In the genomic region with DNA sequence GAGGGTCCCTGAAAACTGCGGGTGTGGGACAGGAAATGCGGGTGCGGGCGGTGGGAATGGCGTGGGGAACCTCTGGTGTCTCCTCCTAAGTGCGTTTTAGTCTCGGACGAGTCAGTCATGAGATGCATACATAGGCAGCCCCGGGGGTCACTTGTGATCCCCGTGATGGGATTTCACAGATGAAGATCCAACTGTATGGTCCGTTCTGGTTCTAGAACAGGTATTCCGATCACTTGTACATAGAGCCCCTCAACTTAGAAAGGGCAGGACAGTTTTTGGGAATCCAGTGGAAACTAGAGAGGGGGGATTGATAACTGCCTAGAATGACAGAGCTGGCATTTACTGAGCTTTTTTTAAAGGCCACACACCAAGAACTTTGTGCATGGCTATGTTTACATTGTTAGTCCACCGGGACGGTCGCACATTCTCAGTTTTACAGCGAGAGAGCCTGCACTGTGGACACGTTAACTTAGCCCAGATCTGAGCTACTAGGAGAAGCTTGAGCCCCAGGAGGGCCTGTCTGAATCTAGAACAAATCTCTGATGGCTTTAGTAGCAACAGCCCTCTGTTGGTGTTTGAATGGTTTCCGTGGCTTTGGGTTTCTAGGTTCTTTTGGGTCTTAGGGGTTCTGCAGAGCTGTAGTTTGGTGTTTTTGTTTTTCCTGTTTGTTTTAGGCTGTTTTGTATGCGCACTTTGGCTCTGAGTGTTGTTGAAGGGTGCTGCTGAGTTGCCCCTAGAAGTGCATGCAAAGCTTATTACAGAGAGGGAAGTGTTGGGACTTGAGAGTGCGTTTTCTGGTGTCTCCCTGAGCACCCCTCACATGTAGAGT, we compare ENCODE assay signal across 8 mouse cellular contexts. TPM values are rescaled to one million over a fixed set of nuclear protein-coding genes. Genes with fewer than 3 reads are reported as not detected.
DNase-seq lines count a peak whose midpoint lies in the region; ATAC-seq and TF ChIP-seq lines count a peak whose summit lies in the region.

No protein-coding gene starts in this region.

- in situ Hi-C loops in Patski (cut with MboI; ENCODE audit: low pct_unique_long_range_greater_than_20kb) = no loop called here

- H3K27ac ChIP-seq in embryonic facial prominence, embryonic 11.5 days (replicated peaks; ENCODE audit: low read depth, low read length) = peak overlapping the region; percentile 95
- peak overlapping the region; percentile 81 for H3K27ac ChIP-seq in liver, embryonic 16.5 days (ENCODE audit: low read length)

- peak; percentile 18 for DNase-seq in lung, adult 2 months
- no peak for DNase-seq in lung, postnatal 36 days
- DNase-seq in Patski (ENCODE audit: low read depth, low spot score) = no peak
- DNase-seq in embryonic facial prominence, embryonic 11.5 days (ENCODE audit: low spot score) = peak; percentile 38
- DNase-seq in induced T-regulatory cell, adult 2 months (ENCODE audit: low read depth) = peak; percentile 38
- peak; percentile 22 for DNase-seq in splenic B cell, adult 2 months (ENCODE audit: low read depth, low spot score)
- DNase-seq in left cerebral cortex, postnatal 25 days (ENCODE audit: low spot score in 2 of 2) = no peak

- H3K4me2 ChIP-seq in embryonic facial prominence, embryonic 11.5 days (ENCODE audit: low read depth, low read length) = peak overlapping the region; percentile 50
- peak overlapping the region; percentile 95 for H3K4me2 ChIP-seq in liver, embryonic 16.5 days (ENCODE audit: low read depth, low read length)

- POLR2A ChIA-PET in Patski (lab: Charles Lee) = no interaction called here

- peak overlapping the region; percentile 98 for H3K9ac ChIP-seq in embryonic facial prominence, embryonic 11.5 days (replicated peaks; ENCODE audit: low read length)
- H3K9ac ChIP-seq in liver, embryonic 16.5 days (ENCODE audit: low read depth, low read length) = peak overlapping the region; percentile 91

- ATAC-seq in Patski = peak; percentile 14
- no peak for ATAC-seq in embryonic facial prominence, embryonic 11.5 days (replicated peaks; ENCODE audit: insufficient number of reproducible peaks, low FRiP score, low TSS enrichment, low read depth)
- ATAC-seq in liver, embryonic 16.5 days (ENCODE audit: low read depth) = no peak

- CTCF ChIA-PET in Patski (lab: Charles Lee) = interaction anchor here (1.6 kb wide), 1 partner anchor 91 kb away, joined by 3 read pairs; no protein-coding TSS in a partner anchor

- H3K4me3 ChIP-seq in lung, adult 2 months (replicated peaks; ENCODE audit: extremely low read depth, low read depth, low read length) = peak overlapping the region; percentile 69
- peak overlapping the region; percentile 98 for H3K4me3 ChIP-seq in embryonic facial prominence, embryonic 11.5 days (ENCODE audit: low read depth, low read length)
- peak overlapping the region; percentile 90 for H3K4me3 ChIP-seq in liver, embryonic 16.5 days (ENCODE audit: low read depth, low read length)

- no peaks in the 10 kb centered on the region for H3K36me3 ChIP-seq in embryonic facial prominence, embryonic 11.5 days (replicated peaks; ENCODE audit: control insufficient read depth, insufficient read depth, low read depth, low read length)
- no peaks in the 10 kb centered on the region for H3K36me3 ChIP-seq in liver, embryonic 16.5 days (ENCODE audit: control insufficient read depth, insufficient read depth)
- no peaks in the 10 kb centered on the region for H3K36me3 ChIP-seq in splenic B cell, adult 2 months (ENCODE audit: control insufficient read depth, insufficient read depth, low read length, poor library complexity, severe bottlenecking)

- intact Hi-C loops in left cerebral cortex, postnatal 25 days (cut with DNase I) = loop anchor here (5.0 kb wide), 1 partner anchor 66 kb away; no protein-coding TSS in a partner anchor

- WGBS in lung, adult 2 months = 8% methylated on average over 20 of the region's 20 CpGs
- WGBS in embryonic facial prominence, embryonic 11.5 days = 2% methylated on average over 20 of the region's 20 CpGs
- WGBS in liver, embryonic 16.5 days (ENCODE audit: insufficient replicate concordance) = 4% methylated on average over 20 of the region's 20 CpGs

- no peaks in the 10 kb centered on the region for H3K27me3 ChIP-seq in Patski
- H3K27me3 ChIP-seq in embryonic facial prominence, embryonic 11.5 days (ENCODE audit: control insufficient read depth, insufficient read depth, low read length) = no peaks in the 10 kb centered on the region
- H3K27me3 ChIP-seq in liver, embryonic 16.5 days (ENCODE audit: control insufficient read depth, insufficient read depth, low read depth, low read length) = no peaks in the 10 kb centered on the region
- no peaks in the 10 kb centered on the region for H3K27me3 ChIP-seq in splenic B cell, adult 2 months (ENCODE audit: control insufficient read depth, insufficient read depth, low read length, poor library complexity, severe bottlenecking)

- peaks cover 6% of the 10 kb centered on the region for H3K4me1 ChIP-seq in lung, adult 2 months (ENCODE audit: control insufficient read depth, insufficient read depth, low read length)
- no peaks in the 10 kb centered on the region; the same call in 1 of the 2 replicates for H3K4me1 ChIP-seq in embryonic facial prominence, embryonic 11.5 days (ENCODE audit: control insufficient read depth, insufficient read depth, low read length)
- H3K4me1 ChIP-seq in liver, embryonic 16.5 days (ENCODE audit: control insufficient read depth, low read depth, low read length) = peaks cover 24% of the 10 kb centered on the region

- no peak for TF ChIP-seq CTCF in lung, adult 2 months (IDR thresholded peaks at IDR 0.05; ENCODE audit: insufficient read depth, low read length)
- TF ChIP-seq CTCF in Patski (IDR thresholded peaks at IDR 0.05) = no peak

- TF ChIP-seq POLR2A in lung, adult 2 months (IDR thresholded peaks at IDR 0.05; ENCODE audit: borderline replicate concordance, extremely low read depth, low read depth, low read length) = no peak

- no peaks in the 10 kb centered on the region for H3K9me3 ChIP-seq in embryonic facial prominence, embryonic 11.5 days (replicated peaks; ENCODE audit: control insufficient read depth, low read length)
- H3K9me3 ChIP-seq in liver, embryonic 16.5 days (replicated peaks; ENCODE audit: control insufficient read depth, low read length) = no peaks in the 10 kb centered on the region

RNA-seq across cellular contexts. Expression of a gene that starts 0.8 kb away (rescaled TPM):
- 0.51 and 0.83 TPM in 2 replicates for polyA plus RNA-seq in lung, adult 2 months (2012; rRNA removed)
- polyA plus RNA-seq in Patski (2021) = 1.5 TPM
- polyA plus RNA-seq in embryonic facial prominence, embryonic 11.5 days (2014; fragmentation: Nextera tagmentation; extraction: Ambion mirVana) = 6.3 and 6.6 TPM in 2 replicates
- polyA plus RNA-seq in liver, embryonic 16.5 days (2015; fragmentation: Nextera tagmentation; extraction: Ambion mirVana) = 0.63 and 0.64 TPM in 2 replicates
- 10 to 100 TPM; 14.3 to 15.3 TPM for total RNA-seq in left cerebral cortex, postnatal 25 days (2021)

RNA-seq across cellular contexts. Expression of a gene that starts 1.0 kb away (rescaled TPM):
- polyA plus RNA-seq in lung, adult 2 months (2012; rRNA removed) = 4.1 and 6.6 TPM in 2 replicates
- polyA plus RNA-seq in Patski (2021) = 39.9 TPM
- 100.0 and 112 TPM in 2 replicates for polyA plus RNA-seq in embryonic facial prominence, embryonic 11.5 days (2014; fragmentation: Nextera tagmentation; extraction: Ambion mirVana)
- 17.4 and 18.9 TPM in 2 replicates for polyA plus RNA-seq in liver, embryonic 16.5 days (2015; fragmentation: Nextera tagmentation; extraction: Ambion mirVana)
- 100 to 1,000 TPM; 157 to 167 TPM for total RNA-seq in left cerebral cortex, postnatal 25 days (2021)

Comparison
In these comparisons a context has a peak if more than half of its experiments do, and no peak if none do; other contexts are left out.
1. DNase-seq: peak in lung, adult 2 months (single experiment), embryonic facial prominence, embryonic 11.5 days (single experiment), induced T-regulatory cell, adult 2 months (single experiment) and splenic B cell, adult 2 months (single experiment); none in lung, postnatal 36 days (single experiment), Patski (single experiment) and left cerebral cortex, postnatal 25 days (0 of 2).
2. Peak in every context shown above with its lines, with median percentiles within 50 percentile points of each other: H3K4me3 ChIP-seq.